Mouse (Mus musculus): ENCODE results near the gene Ahcyl2. TPM values are rescaled to one million over a fixed set of nuclear protein-coding genes. Genes with fewer than 3 reads are reported as not detected.
A peak's percentile ranks its signal among the peaks of the same experiment; 100 is the strongest.

The Ahcyl2 gene
- total and polyA plus RNA-seq, 2 experiments from 2014 or later: 16.0 to 66.7 TPM

DNA sequence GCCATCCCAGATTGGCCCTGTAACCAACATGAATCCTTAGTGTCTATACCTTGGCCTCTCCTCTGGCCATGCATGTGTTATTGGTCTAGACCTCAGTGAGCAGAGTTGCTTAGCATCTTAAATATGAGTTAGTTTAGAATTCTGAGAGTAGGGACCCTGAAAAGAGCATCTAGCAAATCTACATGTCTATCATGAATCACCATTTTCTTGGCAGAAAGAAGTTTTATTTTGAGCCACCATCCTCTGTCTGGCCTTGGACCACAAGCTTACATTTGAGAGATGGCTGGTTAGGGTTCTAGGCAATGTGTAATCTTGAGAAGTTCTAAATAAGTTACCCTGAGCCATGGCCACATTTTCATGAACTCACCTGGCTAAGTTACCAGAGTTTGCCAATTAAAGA lies 162.3 kb downstream of the Ahcyl2 start:
- no peak for DNase-seq (ENCODE audit: low spot score)
- Histone ChIP-seq H3K36me3 (ENCODE audit: insufficient read depth, low read length) (no peaks in the 10 kb centered on the region), H3K27ac (ENCODE audit: low read depth, low read length) (no peak overlapping the region), H3K27me3 (ENCODE audit: insufficient read depth, low read length) (no peaks in the 10 kb centered on the region), H3K4me3 (ENCODE audit: low read depth, low read length) (no peak overlapping the region), H3K9me3 (ENCODE audit: low read length) (no peaks in the 10 kb centered on the region), H3K4me2 (ENCODE audit: low read depth, low read length, poor library complexity, severe bottlenecking) (no peak overlapping the region), H3K9ac (replicated peaks; ENCODE audit: low read length, poor library complexity, severe bottlenecking) (no peak overlapping the region), H3K4me1 (ENCODE audit: insufficient read depth, low read length) (no peaks in the 10 kb centered on the region)
- no peak for TF ChIP-seq CTCF (IDR thresholded peaks at IDR 0.05)
- no peak for ATAC-seq (ENCODE audit: low FRiP score)

DNA sequence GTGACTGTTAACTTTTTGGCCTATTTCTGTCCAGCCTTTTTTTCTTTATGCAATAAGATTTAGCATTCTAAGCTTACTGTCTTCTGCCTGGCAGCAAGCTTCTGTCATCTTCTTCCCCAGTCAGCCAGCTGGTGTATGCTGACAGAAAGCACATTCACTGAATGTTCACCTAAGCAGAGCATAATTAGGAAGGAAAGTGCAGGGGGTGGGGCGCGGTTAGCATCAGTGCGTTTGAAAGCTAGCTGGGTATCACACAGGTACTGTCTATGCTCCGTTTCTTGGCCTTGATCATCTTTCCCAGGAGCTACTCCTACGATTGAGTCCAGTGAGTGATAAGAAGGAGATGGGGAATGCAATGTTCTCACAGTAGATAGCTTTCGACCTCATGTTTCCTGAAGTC lies 162.9 kb downstream of the Ahcyl2 start:
- H3K4me2 ChIP-seq (ENCODE audit: low read depth, low read length, poor library complexity, severe bottlenecking): no peak overlapping the region
- WGBS: 84% methylated on average over 6 of the region's 6 CpGs
- no peaks in the 10 kb centered on the region for H3K9me3 ChIP-seq (ENCODE audit: low read length)
- H3K36me3 ChIP-seq (ENCODE audit: insufficient read depth, low read length): no peaks in the 10 kb centered on the region
- H3K27me3 ChIP-seq (ENCODE audit: insufficient read depth, low read length): no peaks in the 10 kb centered on the region
- ATAC-seq (ENCODE audit: low FRiP score): no peak
- no peak overlapping the region for H3K9ac ChIP-seq (replicated peaks; ENCODE audit: low read length, poor library complexity, severe bottlenecking)
- H3K4me3 ChIP-seq (ENCODE audit: low read depth, low read length): no peak overlapping the region
- H3K27ac ChIP-seq (ENCODE audit: low read depth, low read length): no peak overlapping the region
- H3K4me1 ChIP-seq (ENCODE audit: insufficient read depth, low read length): no peaks in the 10 kb centered on the region
- DNase-seq (ENCODE audit: low spot score): no peak
- TF ChIP-seq CTCF (IDR thresholded peaks at IDR 0.05): no peak

DNA sequence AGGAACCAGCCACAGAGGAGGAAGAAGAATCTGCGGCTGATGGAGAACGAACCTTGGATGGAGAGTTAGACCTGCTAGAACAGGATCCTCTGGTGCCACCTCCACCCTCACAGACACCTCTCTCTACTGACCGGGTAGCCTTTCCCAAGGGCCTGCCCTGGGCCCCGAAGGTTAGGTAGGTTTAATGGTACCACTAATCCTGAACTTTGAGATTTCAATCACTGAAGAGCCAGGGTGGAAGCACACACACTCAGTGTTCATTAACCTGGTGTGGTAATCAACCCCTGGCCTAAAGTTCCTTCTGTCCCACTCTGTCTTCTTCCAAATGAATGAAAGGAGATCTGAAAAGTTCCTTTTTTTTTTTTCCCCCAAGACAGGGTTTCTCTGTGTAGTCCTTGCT lies 163.4 kb downstream of the Ahcyl2 start:
- ATAC-seq (ENCODE audit: low FRiP score): no peak
- Histone ChIP-seq H3K4me2 (ENCODE audit: low read depth, low read length, poor library complexity, severe bottlenecking) (no peak overlapping the region), H3K9me3 (ENCODE audit: low read length) (no peaks in the 10 kb centered on the region), H3K36me3 (ENCODE audit: insufficient read depth, low read length) (no peaks in the 10 kb centered on the region), H3K4me1 (ENCODE audit: insufficient read depth, low read length) (no peaks in the 10 kb centered on the region), H3K27ac (ENCODE audit: low read depth, low read length) (no peak overlapping the region), H3K9ac (replicated peaks; ENCODE audit: low read length, poor library complexity, severe bottlenecking) (no peak overlapping the region), H3K27me3 (ENCODE audit: insufficient read depth, low read length) (no peaks in the 10 kb centered on the region), H3K4me3 (ENCODE audit: low read depth, low read length) (no peak overlapping the region)
- no peak for DNase-seq (ENCODE audit: low spot score)
- WGBS: 91% methylated on average over 4 of the region's 4 CpGs
- TF ChIP-seq CTCF (IDR thresholded peaks at IDR 0.05): no peak

DNA sequence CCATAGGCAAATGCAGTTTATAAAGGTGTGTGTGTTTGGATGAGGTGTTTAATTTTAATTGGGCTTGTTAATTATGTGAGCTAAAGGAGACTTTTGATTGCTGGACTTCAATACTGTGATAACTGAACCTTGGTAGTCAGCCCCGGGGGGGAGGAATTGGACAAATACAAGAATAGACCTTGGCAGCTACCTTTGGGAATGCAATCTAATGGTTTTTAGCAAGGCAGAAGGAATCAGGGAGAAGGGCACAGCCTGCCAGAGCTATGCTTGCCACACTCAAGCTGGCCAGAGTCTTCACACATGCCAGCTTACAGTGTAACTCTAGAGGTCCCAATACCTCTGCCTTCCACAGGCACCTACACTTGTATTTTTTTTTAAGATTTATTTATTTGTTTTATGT lies 167.9 kb downstream of the Ahcyl2 start:
- DNase-seq (ENCODE audit: low spot score) (no peak), ATAC-seq (ENCODE audit: low FRiP score) (no peak)
- Histone ChIP-seq H3K4me3 (ENCODE audit: low read depth, low read length) (no peak overlapping the region), H3K9ac (replicated peaks; ENCODE audit: low read length, poor library complexity, severe bottlenecking) (no peak overlapping the region), H3K27me3 (ENCODE audit: insufficient read depth, low read length) (no peaks in the 10 kb centered on the region), H3K9me3 (ENCODE audit: low read length) (no peaks in the 10 kb centered on the region), H3K27ac (ENCODE audit: low read depth, low read length) (no peak overlapping the region), H3K36me3 (ENCODE audit: insufficient read depth, low read length) (no peaks in the 10 kb centered on the region), H3K4me2 (ENCODE audit: low read depth, low read length, poor library complexity, severe bottlenecking) (no peak overlapping the region), H3K4me1 (ENCODE audit: insufficient read depth, low read length) (no peaks in the 10 kb centered on the region)
- no peak for TF ChIP-seq CTCF (IDR thresholded peaks at IDR 0.05)
- 94% methylated on average over 1 of the region's 1 CpGs for WGBS

DNA sequence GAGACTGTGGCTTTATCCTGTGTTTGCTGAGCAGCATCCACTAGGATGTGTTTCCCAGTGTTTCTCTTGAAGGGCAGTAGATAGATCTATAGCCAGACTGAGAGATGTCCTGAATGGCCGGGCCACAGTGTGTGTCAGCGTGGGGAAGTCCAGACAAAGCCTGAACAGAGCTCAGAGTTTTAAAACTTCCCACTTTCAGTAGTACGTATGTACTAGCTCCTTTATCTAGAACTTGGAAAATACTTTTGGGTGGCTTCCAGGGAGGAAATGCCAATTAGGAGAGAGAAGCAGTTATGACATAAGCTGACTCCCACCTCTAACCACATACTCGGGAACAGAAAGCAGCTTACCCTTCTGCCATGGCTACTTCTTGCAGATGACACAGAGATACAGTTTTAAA lies 172.6 kb downstream of the Ahcyl2 start:
- H3K4me1 ChIP-seq (ENCODE audit: insufficient read depth, low read length): no peaks in the 10 kb centered on the region
- no peak overlapping the region for H3K27ac ChIP-seq (ENCODE audit: low read depth, low read length)
- DNase-seq (ENCODE audit: low spot score): no peak
- no peaks in the 10 kb centered on the region for H3K27me3 ChIP-seq (ENCODE audit: insufficient read depth, low read length)
- no peak overlapping the region for H3K9ac ChIP-seq (replicated peaks; ENCODE audit: low read length, poor library complexity, severe bottlenecking)
- no peak for ATAC-seq (ENCODE audit: low FRiP score)
- H3K36me3 ChIP-seq (ENCODE audit: insufficient read depth, low read length): no peaks in the 10 kb centered on the region
- no peaks in the 10 kb centered on the region for H3K9me3 ChIP-seq (ENCODE audit: low read length)
- 77% methylated on average over 4 of the region's 4 CpGs for WGBS
- H3K4me2 ChIP-seq (ENCODE audit: low read depth, low read length, poor library complexity, severe bottlenecking): no peak overlapping the region
- TF ChIP-seq CTCF (IDR thresholded peaks at IDR 0.05): no peak
- H3K4me3 ChIP-seq (ENCODE audit: low read depth, low read length): no peak overlapping the region

DNA sequence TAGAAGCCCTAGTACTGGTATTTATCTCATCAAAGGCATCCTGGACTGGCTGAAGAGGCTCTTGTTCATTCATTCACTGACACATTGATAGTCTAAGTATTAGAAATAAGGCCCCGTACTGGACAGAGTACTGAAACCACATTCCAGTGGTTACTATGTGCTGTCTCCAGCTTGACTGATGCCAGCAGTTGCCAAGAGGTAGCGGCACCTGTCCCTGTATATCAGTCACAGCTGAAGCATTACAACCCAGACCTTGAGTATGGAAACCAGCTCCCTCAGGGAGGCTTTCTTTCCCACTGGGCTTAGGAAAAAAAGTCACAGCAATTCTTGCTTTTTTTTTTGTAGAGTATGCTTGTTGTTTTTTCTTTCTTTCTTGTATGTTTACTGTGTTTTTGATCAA lies 173.2 kb downstream of the Ahcyl2 start:
- Histone ChIP-seq H3K27me3 (ENCODE audit: insufficient read depth, low read length) (no peaks in the 10 kb centered on the region), H3K36me3 (ENCODE audit: insufficient read depth, low read length) (no peaks in the 10 kb centered on the region), H3K9me3 (ENCODE audit: low read length) (no peaks in the 10 kb centered on the region), H3K4me3 (ENCODE audit: low read depth, low read length) (no peak overlapping the region), H3K4me1 (ENCODE audit: insufficient read depth, low read length) (no peaks in the 10 kb centered on the region), H3K27ac (ENCODE audit: low read depth, low read length) (no peak overlapping the region), H3K4me2 (ENCODE audit: low read depth, low read length, poor library complexity, severe bottlenecking) (no peak overlapping the region), H3K9ac (replicated peaks; ENCODE audit: low read length, poor library complexity, severe bottlenecking) (no peak overlapping the region)
- TF ChIP-seq CTCF (IDR thresholded peaks at IDR 0.05): no peak
- DNase-seq (ENCODE audit: low spot score) (no peak), ATAC-seq (ENCODE audit: low FRiP score) (no peak)
- 79% methylated on average over 2 of the region's 2 CpGs for WGBS

DNA sequence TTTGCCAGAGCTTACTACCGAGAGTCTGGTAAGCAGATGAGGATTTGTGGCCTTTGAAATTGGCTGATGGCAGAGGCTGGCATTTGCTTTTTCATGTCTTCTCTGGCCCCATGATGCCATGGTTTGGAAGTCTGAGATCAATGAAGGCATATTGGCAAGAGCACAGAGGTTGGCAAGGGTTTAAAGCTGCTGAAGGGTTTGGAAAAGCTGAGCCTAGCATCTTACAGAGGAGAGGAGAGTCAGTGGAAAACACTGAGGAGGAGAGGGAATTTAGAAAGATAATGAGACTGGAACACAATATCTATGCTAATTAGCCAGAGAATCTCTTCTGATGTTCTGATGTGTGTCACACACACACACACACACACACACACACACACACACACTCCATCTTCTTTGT lies 176.7 kb downstream of the Ahcyl2 start:
- no peak overlapping the region for H3K27ac ChIP-seq (ENCODE audit: low read depth, low read length)
- WGBS: 36% methylated on average over 1 of the region's 1 CpGs
- no peak for ATAC-seq (ENCODE audit: low FRiP score)

More for the DNA sequence above, 176.7 kb downstream of the Ahcyl2 start:
- no peak for TF ChIP-seq CTCF (IDR thresholded peaks at IDR 0.05)
- peak; percentile 32 for DNase-seq (ENCODE audit: low spot score)
- H3K9me3 ChIP-seq (ENCODE audit: low read length): no peaks in the 10 kb centered on the region
- no peaks in the 10 kb centered on the region for H3K36me3 ChIP-seq (ENCODE audit: insufficient read depth, low read length)
- H3K27me3 ChIP-seq (ENCODE audit: insufficient read depth, low read length): no peaks in the 10 kb centered on the region
- H3K4me3 ChIP-seq (ENCODE audit: low read depth, low read length): no peak overlapping the region
- no peaks in the 10 kb centered on the region for H3K4me1 ChIP-seq (ENCODE audit: insufficient read depth, low read length)
- no peak overlapping the region for H3K4me2 ChIP-seq (ENCODE audit: low read depth, low read length, poor library complexity, severe bottlenecking)
- H3K9ac ChIP-seq (replicated peaks; ENCODE audit: low read length, poor library complexity, severe bottlenecking): no peak overlapping the region
